Mouse (Mus musculus) thymus, postnatal 10 days (tissue): ENCODE measurements at regions not wholly inside any gene's neighbourhood (a gene's known extent, or its start where the extent isn't known, plus 50 kb on each side); places are given as distances from the start of the nearest gene placed in this dataset.

ENCODE experiments used
- DNase-seq, 2 experiments: peaks; one replicate each; pipeline ENCODE4 v3.0.0; 2021; ENCODE audit warnings: low spot score in 2 of 2

- no peak for DNase-seq
Observed at GRCm38 (mm10) chr7:111134496-111134895, 51.7 kb upstream of the Eif4g2 start.
